Mouse (Mus musculus): ENCODE data around the gene Lrrk1. TPM values are rescaled to one million over a fixed set of nuclear protein-coding genes. Genes with fewer than 3 reads are reported as not detected.

Lrrk1 gene
- 3.4 and 4.6 TPM in 2 replicates for polyA plus RNA-seq (2015; fragmentation: Nextera tagmentation; extraction: Ambion mirVana)

GRCm38 (mm10) chr7:66387813-66388521 is at the start of gene Lrrk1:
TSS of gene Lrrk1 (minus strand) at chr7:66388350.
- peak within 1 kb of the TSS; percentile 53 for H3K9ac ChIP-seq

DNA sequence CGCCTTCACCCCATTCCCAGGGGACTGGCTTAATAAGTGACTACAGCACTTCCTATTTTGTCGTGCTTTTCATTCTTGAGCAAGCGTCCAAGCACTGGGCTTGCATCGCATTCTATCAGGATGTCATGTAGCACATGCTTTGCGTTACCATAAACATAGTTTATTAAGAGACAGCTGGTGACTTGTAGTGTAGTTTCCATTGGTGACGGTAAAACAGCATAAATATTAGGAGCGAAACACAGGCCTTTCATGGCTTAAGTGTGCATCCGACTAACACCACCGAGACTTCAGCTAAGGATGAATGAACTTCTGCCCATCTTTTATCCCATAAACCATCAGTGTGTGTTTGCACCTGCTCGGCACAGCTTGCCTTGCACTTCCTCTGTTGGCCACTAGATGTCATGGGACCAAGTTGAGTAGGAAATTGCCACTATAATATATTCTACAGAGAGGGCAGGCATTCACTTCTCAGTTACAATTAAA is 46.3 kb upstream of the Lrrk1 start:
- Histone ChIP-seq H3K36me3 (no peaks in the 10 kb centered on the region), H3K9ac (no peak overlapping the region), H3K4me1 (replicated peaks) (no peaks in the 10 kb centered on the region), H3K4me2 (no peak overlapping the region), H3K27ac (replicated peaks) (no peak overlapping the region), H3K4me3 (no peak overlapping the region), H3K9me3 (no peaks in the 10 kb centered on the region), H3K27me3 (peaks cover 7% of the 10 kb centered on the region)
- ATAC-seq (ENCODE audit: low FRiP score, low read depth): peak; percentile 15; the same call in 1 of the 2 replicates
- 45% methylated on average over 10 of the region's 10 CpGs for WGBS

More at GRCm38 (mm10) chr7:66387813-66388521, at the start of gene Lrrk1:
- Histone ChIP-seq H3K4me1 (replicated peaks) (peaks cover 18% of the 10 kb centered on the region), H3K4me2 (peak within 1 kb of the TSS; percentile 98), H3K36me3 (no peaks in the 10 kb centered on the region), H3K9me3 (no peaks in the 10 kb centered on the region), H3K27me3 (peaks cover 8% of the 10 kb centered on the region; the same call in 1 of the 2 replicates), H3K27ac (replicated peaks) (peak within 1 kb of the TSS; percentile 7; the same call in 1 of the 2 replicates), H3K4me3 (peak within 1 kb of the TSS; percentile 56)
- WGBS: under 1% methylated on average over 70 of the region's 70 CpGs
- peak; percentile 59; the same call in 1 of the 2 replicates for ATAC-seq (ENCODE audit: low FRiP score, low read depth)

DNA sequence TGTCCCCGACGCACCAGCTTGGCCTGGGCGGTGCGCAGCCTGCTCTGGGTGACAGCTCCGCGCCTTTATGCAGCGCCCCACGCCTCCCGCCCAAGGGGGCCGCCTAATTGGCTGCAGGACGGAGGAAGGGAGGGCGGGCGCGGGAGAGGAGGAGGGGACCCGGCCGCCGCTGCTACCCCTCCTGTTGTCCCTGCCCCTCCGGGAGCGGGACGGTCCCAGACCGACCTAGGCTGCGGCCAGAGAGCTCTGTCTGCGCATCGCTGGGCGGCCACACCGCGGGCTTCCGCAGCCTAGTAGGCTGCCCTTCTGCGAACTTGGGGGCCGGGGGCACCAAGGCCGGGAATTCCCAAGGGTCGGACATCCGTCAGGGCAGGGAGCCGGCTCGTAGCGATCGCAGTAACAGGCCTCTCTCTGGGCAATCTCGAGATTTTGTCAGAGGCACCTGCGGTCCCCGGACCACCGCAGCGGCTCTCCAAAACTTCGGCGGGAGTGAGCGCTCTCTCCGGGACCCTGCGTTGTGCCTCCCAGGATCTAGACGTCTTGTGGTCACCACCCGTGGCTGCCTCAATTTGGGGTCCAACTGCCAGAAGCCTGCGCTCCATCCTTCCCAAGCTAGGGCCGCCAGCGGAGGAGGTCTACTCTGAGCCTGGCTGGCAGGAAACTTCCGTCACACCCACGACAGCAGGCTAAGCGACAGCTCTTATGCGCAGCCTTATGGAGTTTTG is 39.4 kb upstream of the Lrrk1 start, which contains the start of gene Aldh1a3:
TSS of gene Aldh1a3 (minus strand) at position 81 of the 725 bp plus-strand sequence.
- Histone ChIP-seq H3K4me3 (peak within 1 kb of the TSS; percentile 46), H3K4me1 (replicated peaks) (peaks cover 12% of the 10 kb centered on the region), H3K4me2 (peak within 1 kb of the TSS; percentile 97), H3K27me3 (peaks cover 57% of the 10 kb centered on the region), H3K9me3 (no peaks in the 10 kb centered on the region), H3K36me3 (no peaks in the 10 kb centered on the region), H3K27ac (replicated peaks) (no peak within 1 kb of the TSS), H3K9ac (peak within 1 kb of the TSS; percentile 29; the same call in 1 of the 2 replicates)
- ATAC-seq (ENCODE audit: low FRiP score, low read depth): peak; percentile 72
- under 1% methylated on average over 55 of the region's 56 CpGs for WGBS

DNA sequence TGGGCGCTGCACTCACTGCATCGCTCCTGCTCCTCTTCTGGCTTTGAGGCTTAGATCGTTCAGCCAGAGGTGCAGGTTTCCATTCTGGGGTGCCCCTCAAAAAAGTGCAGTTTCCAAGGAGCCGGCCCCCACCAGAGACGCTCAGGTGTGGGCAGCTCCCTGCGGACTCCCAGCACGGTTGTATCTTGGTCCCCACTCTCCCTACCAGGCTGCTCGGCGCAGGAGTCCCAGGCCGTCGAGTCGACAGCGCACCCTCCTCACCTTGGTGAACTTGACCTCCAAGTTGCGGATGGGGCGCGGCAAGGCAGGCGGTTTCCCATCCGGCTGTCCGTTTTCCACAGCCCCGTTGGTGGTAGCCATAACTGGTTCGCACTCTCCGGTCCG is 38.9 kb upstream of the Lrrk1 start:
- ATAC-seq (ENCODE audit: low FRiP score, low read depth): no peak
- Histone ChIP-seq H3K36me3 (no peaks in the 10 kb centered on the region), H3K4me1 (replicated peaks) (peaks cover 12% of the 10 kb centered on the region), H3K27me3 (peaks cover 57% of the 10 kb centered on the region), H3K9ac (0 out of 2 replicates have a peak overlapping the region, but pooled peaks have one; percentile 29), H3K9me3 (no peaks in the 10 kb centered on the region), H3K27ac (replicated peaks) (no peak overlapping the region), H3K4me2 (peak overlapping the region; percentile 97), H3K4me3 (peak overlapping the region; percentile 46)
- under 1% methylated on average over 23 of the region's 23 CpGs for WGBS

- Histone ChIP-seq H3K9me3 (no peaks in the 10 kb centered on the region), H3K4me3 (no peak overlapping the region), H3K27ac (replicated peaks) (no peak overlapping the region), H3K36me3 (no peaks in the 10 kb centered on the region), H3K27me3 (peaks cover 27% of the 10 kb centered on the region), H3K9ac (no peak overlapping the region), H3K4me2 (no peak overlapping the region), H3K4me1 (replicated peaks) (peaks cover 2% of the 10 kb centered on the region)
- 73% methylated on average over 8 of the region's 8 CpGs for WGBS
- no peak for ATAC-seq (ENCODE audit: low FRiP score, low read depth)
Measured at GRCm38 (mm10) chr7:66421903-66422302, 33.8 kb upstream of the Lrrk1 start.

DNA sequence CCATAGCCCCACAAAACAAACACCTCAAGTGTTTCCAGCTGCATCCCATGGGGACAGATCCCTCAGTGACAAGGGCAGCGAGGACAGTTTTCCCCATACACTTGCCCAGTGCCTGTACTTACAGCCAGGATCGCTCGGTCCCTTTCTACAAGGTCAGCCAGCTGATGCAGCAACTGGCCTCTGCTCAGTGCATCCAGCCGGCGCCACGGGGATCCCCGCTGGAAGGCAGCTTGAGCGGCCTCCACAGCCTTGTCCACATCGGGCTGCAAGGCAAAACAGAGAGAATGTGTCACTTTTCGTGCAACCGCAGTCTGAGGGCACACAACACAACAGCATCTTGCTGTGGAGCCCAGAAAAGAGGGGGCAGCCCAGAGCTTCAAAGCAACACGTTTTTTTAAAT is 30.8 kb upstream of the Lrrk1 start:
- Histone ChIP-seq H3K9ac (no peak overlapping the region), H3K4me1 (replicated peaks) (no peaks in the 10 kb centered on the region), H3K36me3 (no peaks in the 10 kb centered on the region), H3K27ac (replicated peaks) (no peak overlapping the region), H3K4me3 (no peak overlapping the region), H3K4me2 (no peak overlapping the region), H3K27me3 (0 out of 2 replicates have a peak, but pooled peaks cover 2% of the 10 kb centered on the region), H3K9me3 (no peaks in the 10 kb centered on the region)
- ATAC-seq (ENCODE audit: low FRiP score, low read depth): no peak
- WGBS: 52% methylated on average over 12 of the region's 12 CpGs

- WGBS: 90% methylated on average over 4 of the region's 4 CpGs
- Histone ChIP-seq H3K4me3 (no peak overlapping the region), H3K4me1 (replicated peaks) (0 out of 2 replicates have a peak, but pooled peaks cover 3% of the 10 kb centered on the region), H3K27me3 (no peaks in the 10 kb centered on the region), H3K36me3 (no peaks in the 10 kb centered on the region), H3K27ac (replicated peaks) (no peak overlapping the region), H3K9ac (no peak overlapping the region), H3K4me2 (no peak overlapping the region), H3K9me3 (no peaks in the 10 kb centered on the region)
- ATAC-seq (ENCODE audit: low FRiP score, low read depth): no peak
Measured at GRCm38 (mm10) chr7:66416829-66417228, 28.7 kb upstream of the Lrrk1 start.

- no peaks in the 10 kb centered on the region for H3K27me3 ChIP-seq
- H3K27ac ChIP-seq (replicated peaks): no peak overlapping the region
- H3K9me3 ChIP-seq: no peaks in the 10 kb centered on the region
- no peak overlapping the region for H3K9ac ChIP-seq
- no peak overlapping the region for H3K4me3 ChIP-seq
- peak; percentile 55; the same call in 1 of the 2 replicates for ATAC-seq (ENCODE audit: low FRiP score, low read depth)
- no peaks in the 10 kb centered on the region for H3K36me3 ChIP-seq
- no peak overlapping the region for H3K4me2 ChIP-seq
- WGBS: 52% methylated on average over 7 of the region's 7 CpGs
- 0 out of 2 replicates have a peak, but pooled peaks cover 3% of the 10 kb centered on the region for H3K4me1 ChIP-seq (replicated peaks)
Measured at GRCm38 (mm10) chr7:66413093-66413492, 24.9 kb upstream of the Lrrk1 start.

GRCm38 (mm10) chr7:66409433-66409832 is 21.3 kb upstream of the Lrrk1 start:
- no peaks in the 10 kb centered on the region for H3K9me3 ChIP-seq
- no peak overlapping the region for H3K4me3 ChIP-seq
- no peaks in the 10 kb centered on the region for H3K36me3 ChIP-seq
- H3K4me2 ChIP-seq: no peak overlapping the region
- H3K9ac ChIP-seq: no peak overlapping the region
- peaks cover 8% of the 10 kb centered on the region; the same call in 1 of the 2 replicates for H3K4me1 ChIP-seq (replicated peaks)
- no peaks in the 10 kb centered on the region for H3K27me3 ChIP-seq
- ATAC-seq (ENCODE audit: low FRiP score, low read depth): no peak
- 70% methylated on average over 6 of the region's 6 CpGs for WGBS
- no peak overlapping the region for H3K27ac ChIP-seq (replicated peaks)

DNA sequence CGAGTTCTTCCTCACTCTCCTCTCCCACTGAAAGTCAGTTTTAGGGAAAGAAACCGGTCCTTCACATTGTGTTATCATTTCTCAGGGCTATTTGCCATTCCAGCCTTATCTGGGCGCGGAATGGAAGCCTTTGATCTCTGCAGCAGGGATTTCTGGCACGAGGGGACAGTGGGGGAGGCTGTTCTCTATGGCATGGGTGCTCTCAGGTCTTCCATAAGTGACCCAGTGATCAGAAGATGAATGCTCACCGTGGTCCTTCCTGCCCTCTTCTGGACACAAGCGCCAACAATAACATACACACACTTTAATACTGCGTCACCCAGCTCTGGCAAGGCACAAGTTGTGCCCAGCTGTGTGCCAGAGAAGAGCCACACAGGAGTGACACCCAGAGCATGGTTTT is 18.8 kb upstream of the Lrrk1 start:
- ATAC-seq (ENCODE audit: low FRiP score, low read depth): no peak
- no peak overlapping the region for H3K4me3 ChIP-seq
- H3K4me2 ChIP-seq: no peak overlapping the region
- no peak overlapping the region for H3K9ac ChIP-seq
- H3K4me1 ChIP-seq (replicated peaks): peaks cover 6% of the 10 kb centered on the region; the same call in 1 of the 2 replicates
- H3K27me3 ChIP-seq: no peaks in the 10 kb centered on the region
- H3K9me3 ChIP-seq: no peaks in the 10 kb centered on the region
- WGBS: 80% methylated on average over 8 of the region's 8 CpGs
- no peak overlapping the region for H3K27ac ChIP-seq (replicated peaks)
- H3K36me3 ChIP-seq: no peaks in the 10 kb centered on the region

DNA sequence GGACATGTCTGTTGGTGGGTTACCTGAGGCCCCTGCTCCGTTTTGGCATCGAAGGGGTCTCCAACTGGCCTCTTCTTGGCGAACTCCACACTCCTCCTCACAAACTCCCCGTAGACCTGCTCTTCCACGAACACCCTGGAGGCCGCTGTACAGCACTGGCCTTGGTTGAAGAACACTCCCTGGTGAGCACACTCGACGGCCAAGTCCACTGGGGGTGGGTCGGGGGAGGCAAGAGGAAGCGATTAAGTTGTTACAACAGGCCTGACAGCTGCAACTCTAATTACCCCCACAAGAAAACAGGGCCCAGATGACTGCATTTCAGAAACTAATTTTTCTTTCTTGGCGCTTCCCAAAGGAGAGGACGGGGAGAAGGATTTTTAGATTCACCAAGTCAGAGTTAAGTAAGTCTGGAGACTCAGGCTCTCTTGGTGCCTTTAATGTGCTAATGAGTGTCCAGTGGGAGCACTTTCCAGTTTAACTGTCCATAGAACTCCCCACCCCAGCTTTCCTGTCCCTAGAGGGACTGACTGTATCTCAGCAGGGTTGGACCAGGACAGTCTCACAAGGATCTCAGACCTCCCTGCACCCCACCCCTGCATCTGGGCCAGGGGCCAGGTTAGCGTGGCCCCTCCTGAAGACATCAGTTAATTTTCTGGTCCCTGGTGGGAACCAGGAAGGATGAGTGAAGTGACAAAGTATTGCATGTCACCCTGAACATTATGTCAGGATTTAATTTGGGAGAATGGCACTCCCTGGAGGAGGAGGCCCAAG is 18.0 kb upstream of the Lrrk1 start:
- WGBS: 52% methylated on average over 13 of the region's 13 CpGs
- H3K4me1 ChIP-seq (replicated peaks): peaks cover 6% of the 10 kb centered on the region; the same call in 1 of the 2 replicates
- H3K36me3 ChIP-seq: no peaks in the 10 kb centered on the region
- no peak overlapping the region for H3K4me3 ChIP-seq
- no peaks in the 10 kb centered on the region for H3K9me3 ChIP-seq
- H3K9ac ChIP-seq: no peak overlapping the region
- H3K4me2 ChIP-seq: no peak overlapping the region
- H3K27ac ChIP-seq (replicated peaks): no peak overlapping the region
- no peak for ATAC-seq (ENCODE audit: low FRiP score, low read depth)
- H3K27me3 ChIP-seq: no peaks in the 10 kb centered on the region
